Mouse (Mus musculus) mature B cell (primary cell): ENCODE measurements at regions not wholly inside any gene's neighbourhood (a gene's known extent, or its start where the extent isn't known, plus 50 kb on each side); places are given as distances from the start of the nearest gene placed in this dataset.
"Not testable (repeated sequence)": the region's sequence is repeated elsewhere in the genome, so short reads cannot be mapped to it uniquely, and the experiment has no call there.

Experiments used
- in situ Hi-C: fragments of 300-500 bp; cut with MboI; formaldehyde crosslinking; loops from 2 replicates; pipeline ENCODE4 v1.14.3; 2019

GRCm38 (mm10) chr8:126877039-126877365 lies 68.6 kb downstream of the Tomm20 start:
- in situ Hi-C loops = no loop called here

- in situ Hi-C loops = no loop called here
Measured at GRCm38 (mm10) chr8:126876300-126877038, 69.2 kb downstream of the Tomm20 start.

GRCm38 (mm10) chr8:126875491-126876155 lies 70.0 kb downstream of the Tomm20 start:
- in situ Hi-C loops = no loop called here

GRCm38 (mm10) chr8:126874846-126875245 lies 70.8 kb downstream of the Tomm20 start:
- in situ Hi-C loops = no loop called here

GRCm38 (mm10) chr8:126874126-126874730 lies 71.4 kb downstream of the Tomm20 start:
- in situ Hi-C loops = no loop called here

- in situ Hi-C loops = no loop called here
Measured at GRCm38 (mm10) chr8:126873306-126873705, 72.3 kb downstream of the Tomm20 start.

- in situ Hi-C loops = no loop called here
Measured at GRCm38 (mm10) chr8:126872574-126872973, 73.1 kb downstream of the Tomm20 start.

- in situ Hi-C loops = no loop called here
Measured at GRCm38 (mm10) chr8:126872133-126872532, 73.5 kb downstream of the Tomm20 start.

- in situ Hi-C loops = no loop called here
Measured at GRCm38 (mm10) chr8:126869464-126869850, 76.2 kb downstream of the Tomm20 start.

GRCm38 (mm10) chr8:126868831-126869463 lies 76.7 kb downstream of the Tomm20 start:
- in situ Hi-C loops = no loop called here

GRCm38 (mm10) chr8:126867121-126867988 lies 78.3 kb downstream of the Tomm20 start:
- in situ Hi-C loops = no loop called here

GRCm38 (mm10) chr8:126864314-126864948 lies 81.2 kb downstream of the Tomm20 start:
- in situ Hi-C loops = no loop called here

- in situ Hi-C loops = not testable (repeated sequence)
Measured at GRCm38 (mm10) chr8:126863661-126864060, 82.0 kb downstream of the Tomm20 start.

- in situ Hi-C loops = no loop called here
Measured at GRCm38 (mm10) chr8:126861754-126862153, 83.9 kb downstream of the Tomm20 start.

GRCm38 (mm10) chr8:126860630-126861029 lies 85.0 kb downstream of the Tomm20 start:
- in situ Hi-C loops = no loop called here

GRCm38 (mm10) chr8:126859706-126860424 lies 85.8 kb downstream of the Tomm20 start:
- in situ Hi-C loops = no loop called here

GRCm38 (mm10) chr8:126857307-126858203 lies 88.1 kb downstream of the Tomm20 start:
- in situ Hi-C loops = no loop called here

- in situ Hi-C loops = no loop called here
Measured at GRCm38 (mm10) chr8:126855914-126856313, 89.7 kb downstream of the Tomm20 start.

- in situ Hi-C loops = no loop called here
Measured at GRCm38 (mm10) chr8:126855056-126855609, 90.5 kb downstream of the Tomm20 start.
